Mouse (Mus musculus) erythroid progenitor cell, adult 5-6 weeks (primary cell): ENCODE results near the gene Pdxp. TPM values are rescaled to one million over a fixed set of nuclear protein-coding genes. Genes with fewer than 3 reads are reported as not detected.
A peak's percentile ranks its signal among the peaks of the same experiment; 100 is the strongest.

Experiments
- ATAC-seq: replicated peaks from 2 replicates; pipeline ENCODE4 v1.8.0; 2016; ENCODE audit warnings: moderate number of reproducible peaks, mild to moderate bottlenecking, moderate TSS enrichment, inconsistent platforms; ENCODE audit not compliant: poor library complexity, low FRiP score, severe bottlenecking
- total RNA-seq, 2 experiments: library from RNA; stranded (forward) in 1 of 2; stranded (reverse) in 1 of 2; fragments of 150-400 nt in 1 of 2; fragments of 186-747, 209-891 nt in 1 of 2; gene quantifications; 2 replicates each; pipeline versions ENCODE4 v1.2.3 to v1.2.4; 2015 to 2017; ENCODE audit warnings: low replicate concordance in 2 of 2

Pdxp gene
- total RNA-seq, 2 experiments from 2014 or later: 2.1 TPM; not detected in 1

GRCm38 (mm10) chr15:78897488-78897887, 16.2 kb upstream of the Pdxp start:
- 0 out of 2 replicates have a peak, but pooled peaks have one; percentile 37 for ATAC-seq

DNA sequence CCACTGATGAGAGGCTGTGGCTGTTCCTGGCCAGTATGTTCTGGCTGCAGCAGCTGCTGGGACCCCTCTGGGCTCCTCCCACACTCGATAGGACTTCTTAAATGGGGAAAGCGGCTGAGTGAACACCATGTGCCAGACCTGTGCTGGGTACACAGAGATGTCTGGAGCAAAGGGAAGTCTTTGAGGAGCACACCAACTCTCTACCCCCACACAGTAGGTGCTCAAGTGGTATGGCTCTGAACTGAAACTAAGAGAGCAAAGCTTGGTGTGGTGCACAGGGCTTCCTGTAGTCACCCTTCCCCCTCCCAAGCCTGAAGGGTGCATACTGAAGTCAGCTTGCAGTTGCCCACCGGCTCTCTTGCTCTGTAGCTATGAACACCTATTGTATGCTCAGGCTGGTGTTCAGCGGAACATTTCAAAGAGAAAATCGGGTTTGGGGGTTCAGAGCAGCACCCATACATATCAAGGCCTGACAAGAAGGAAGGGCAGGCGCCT, 15.2 kb upstream of the Pdxp start:
- no peak for ATAC-seq

DNA sequence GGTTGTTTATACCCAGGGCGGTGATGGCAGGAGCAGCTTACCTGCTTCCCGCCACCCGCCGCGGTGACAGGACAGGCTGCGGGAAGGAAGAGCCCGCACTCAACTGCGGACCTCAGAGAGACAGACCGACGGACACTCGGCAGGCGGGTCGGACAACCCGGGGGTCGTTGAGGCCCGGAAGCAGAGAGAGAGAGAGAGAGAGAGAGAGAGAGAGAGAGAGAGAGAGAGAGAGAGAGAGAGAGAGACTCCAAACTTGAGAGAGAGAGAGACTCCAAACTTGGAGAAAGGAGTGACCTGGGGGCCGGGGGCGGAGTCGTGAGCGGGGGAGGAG, 14.3 kb upstream of the Pdxp start, which contains the start of gene Gm49510:
Gene Gm49510 (plus strand): TSS at position 259 of the 331 bp plus-strand sequence.
- ATAC-seq: peak; percentile 15; the same call in 1 of the 2 replicates

DNA sequence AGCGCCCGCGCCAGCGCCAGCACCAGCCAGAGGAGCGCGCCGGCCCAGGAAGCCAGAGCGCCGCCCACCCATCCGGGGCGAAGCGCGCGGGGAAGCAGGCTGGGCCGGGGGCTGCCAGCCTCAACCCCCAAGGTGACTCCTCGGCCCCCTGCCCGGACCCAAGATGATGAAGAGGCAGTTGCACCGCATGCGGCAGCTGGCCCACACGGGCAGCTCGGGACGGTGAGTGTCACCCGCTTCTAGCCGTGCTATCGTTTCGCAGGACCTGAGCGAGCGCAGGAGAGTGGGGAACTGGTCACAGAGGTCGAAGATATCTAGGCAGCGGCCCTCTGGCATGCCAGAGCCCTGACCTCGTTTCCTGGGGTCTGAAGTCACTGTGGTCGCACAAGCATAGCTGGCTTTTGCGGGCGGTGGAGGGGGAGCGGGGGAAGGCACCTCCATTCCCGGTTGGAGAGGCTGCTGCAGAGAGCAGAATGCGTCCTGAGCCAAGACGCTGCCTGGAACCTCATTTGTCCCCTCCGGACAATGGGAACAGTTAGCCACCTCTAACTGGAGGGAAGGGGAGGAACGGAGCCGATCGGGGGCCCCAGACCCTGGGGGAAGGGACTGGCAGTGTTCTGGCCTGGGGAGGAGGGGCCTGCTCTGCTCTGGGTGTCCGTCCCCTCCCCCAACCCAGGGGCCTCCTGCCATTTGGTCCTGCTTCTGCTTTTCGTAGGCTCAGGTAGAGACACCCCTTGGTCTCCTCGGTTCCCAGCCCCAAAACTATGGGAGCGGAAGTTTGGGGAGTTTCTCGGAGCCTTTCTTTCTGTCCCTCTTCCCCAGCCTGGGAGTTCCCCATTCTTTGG, 13.8 kb upstream of the Pdxp start, which contains the start of gene Sh3bp1:
Gene Sh3bp1 (plus strand): TSS at position 29 of the 845 bp plus-strand sequence.
- ATAC-seq: peak; percentile 41; the same call in 1 of the 2 replicates

DNA sequence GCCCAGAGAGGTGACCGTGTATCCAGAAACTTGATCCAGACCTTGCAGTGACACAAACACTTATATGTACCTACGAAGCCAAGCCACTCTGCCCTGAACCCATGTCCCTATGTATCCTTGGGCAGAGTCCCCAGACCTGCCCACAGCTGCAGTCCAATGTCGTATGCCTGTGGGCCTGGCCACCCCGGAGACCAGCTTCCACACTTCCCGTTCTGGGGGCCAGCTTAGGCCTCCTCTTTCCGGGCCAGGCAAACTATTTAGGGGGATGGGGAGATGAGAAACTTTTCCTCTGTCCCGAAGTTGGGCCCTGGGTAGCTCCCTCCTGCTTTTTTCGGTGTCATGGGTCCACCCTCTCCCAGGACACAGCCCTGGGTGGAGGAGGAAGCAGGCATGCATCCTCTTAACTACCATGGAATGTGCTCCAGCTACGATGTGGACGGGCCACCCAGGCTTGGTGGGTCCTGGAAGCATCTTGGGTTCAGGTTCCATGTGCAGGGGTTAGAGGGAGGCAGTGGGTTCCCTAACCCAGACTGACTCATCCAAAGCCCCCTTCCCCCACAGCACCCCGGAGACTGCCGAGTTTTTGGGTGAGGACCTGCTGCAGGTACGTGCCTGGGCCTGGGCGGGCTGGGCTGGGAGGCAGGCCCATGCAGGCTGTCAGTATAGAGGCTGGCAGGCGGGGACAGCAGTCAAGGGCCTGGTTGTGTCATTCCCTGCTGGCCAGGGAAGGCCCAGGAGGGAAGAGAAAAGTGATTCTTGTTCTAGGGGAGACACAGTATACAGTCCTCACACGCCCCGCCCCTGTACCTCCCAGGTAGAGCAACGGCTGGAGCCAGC, 12.9 kb upstream of the Pdxp start:
- ATAC-seq: no peak

DNA sequence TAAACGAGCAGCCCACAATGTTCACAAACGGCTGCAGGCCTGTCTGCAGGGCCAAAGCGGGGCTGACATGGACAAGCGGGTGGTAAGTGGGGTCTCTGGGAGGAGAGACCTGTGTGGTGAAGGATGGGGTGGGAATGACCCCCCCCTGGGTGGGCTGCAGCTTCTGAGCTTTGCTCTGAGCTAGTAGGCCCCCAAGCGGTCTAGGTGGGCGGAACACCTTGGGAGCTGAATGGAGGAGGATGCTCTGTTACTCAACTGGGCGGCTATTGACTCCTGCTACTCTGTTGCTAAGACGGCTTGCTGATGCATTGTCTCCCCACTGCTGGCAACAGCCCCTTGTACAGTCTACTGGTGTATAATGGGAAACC, 12.3 kb upstream of the Pdxp start:
- ATAC-seq: no peak

DNA sequence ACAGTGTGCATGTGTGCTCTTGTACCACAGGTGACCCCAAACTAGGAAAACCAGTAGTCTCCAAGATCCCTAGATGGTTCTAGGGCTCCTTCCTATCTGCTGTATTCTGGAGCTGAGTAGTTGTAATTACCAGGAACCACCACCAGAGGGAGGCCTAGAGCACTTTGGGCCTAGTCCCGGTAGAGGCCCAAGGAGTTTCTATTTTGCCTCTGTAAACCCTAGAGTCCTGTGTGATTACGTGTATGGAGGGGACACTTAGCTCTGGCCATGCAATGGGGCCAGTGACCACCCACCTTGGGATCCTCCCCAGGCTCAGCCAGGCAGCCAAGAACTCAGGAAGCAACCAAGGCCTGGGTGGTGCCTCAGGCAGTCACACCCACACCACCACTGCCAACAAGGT, 10.5 kb upstream of the Pdxp start:
- ATAC-seq: peak; percentile 62

- no peak for ATAC-seq
Observed at GRCm38 (mm10) chr15:78908399-78908798, 5.3 kb upstream of the Pdxp start.

- ATAC-seq: no peak
Observed at GRCm38 (mm10) chr15:78908982-78909381, 4.7 kb upstream of the Pdxp start.

- ATAC-seq: no peak
Observed at GRCm38 (mm10) chr15:78912040-78912439, 1.7 kb upstream of the Pdxp start.

- no peak for ATAC-seq
Observed at GRCm38 (mm10) chr15:78914091-78914822, 538 bp downstream of the Pdxp start.

- ATAC-seq: no peak
Observed at GRCm38 (mm10) chr15:78914823-78915659, 1.3 kb downstream of the Pdxp start.

GRCm38 (mm10) chr15:78915660-78916017, 1.9 kb downstream of the Pdxp start:
- peak; percentile 70 for ATAC-seq

DNA sequence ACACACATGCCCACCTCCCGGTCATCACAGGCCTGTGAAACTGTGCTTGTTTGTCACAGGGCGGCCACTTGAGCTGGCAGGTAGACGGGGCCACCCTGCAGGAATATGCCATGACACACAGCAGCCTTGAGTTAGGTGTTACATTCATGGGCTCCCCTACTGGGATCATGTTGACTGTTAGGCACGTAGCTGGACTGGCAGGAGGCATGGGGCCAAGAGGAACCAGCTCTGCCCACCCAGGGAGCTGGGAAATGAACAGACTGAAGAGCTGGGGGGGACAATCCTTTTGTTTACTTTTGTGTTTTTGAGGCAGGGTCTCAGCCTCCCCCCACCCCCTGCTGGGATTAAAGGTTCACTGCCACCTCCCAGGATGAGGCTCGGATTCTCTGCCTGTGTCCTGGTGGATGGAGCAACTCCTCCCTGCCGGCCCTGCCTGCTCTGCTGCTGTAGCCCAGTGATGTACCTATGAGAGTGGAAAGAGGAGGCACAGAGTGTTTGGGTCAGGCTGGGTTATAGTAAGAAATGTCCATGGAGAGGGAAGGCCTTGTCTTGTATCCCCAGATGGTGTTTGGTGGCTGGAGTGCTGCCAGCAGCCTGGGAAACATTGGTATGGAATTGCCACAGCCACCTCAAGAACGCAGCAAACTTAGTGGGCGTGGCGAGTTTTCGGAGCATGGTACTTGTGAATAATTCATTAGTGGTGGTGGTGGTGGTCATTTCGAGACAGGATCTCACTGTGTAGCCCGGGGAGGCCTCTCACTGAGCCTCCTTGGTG, 2.5 kb downstream of the Pdxp start:
- ATAC-seq: no peak

GRCm38 (mm10) chr15:78918126-78918525, 4.4 kb downstream of the Pdxp start:
- ATAC-seq: no peak

- ATAC-seq: no peak
Observed at GRCm38 (mm10) chr15:78919914-78920313, 6.2 kb downstream of the Pdxp start.

GRCm38 (mm10) chr15:78922700-78923099, 9.0 kb downstream of the Pdxp start:
- ATAC-seq: peak; percentile 87

DNA sequence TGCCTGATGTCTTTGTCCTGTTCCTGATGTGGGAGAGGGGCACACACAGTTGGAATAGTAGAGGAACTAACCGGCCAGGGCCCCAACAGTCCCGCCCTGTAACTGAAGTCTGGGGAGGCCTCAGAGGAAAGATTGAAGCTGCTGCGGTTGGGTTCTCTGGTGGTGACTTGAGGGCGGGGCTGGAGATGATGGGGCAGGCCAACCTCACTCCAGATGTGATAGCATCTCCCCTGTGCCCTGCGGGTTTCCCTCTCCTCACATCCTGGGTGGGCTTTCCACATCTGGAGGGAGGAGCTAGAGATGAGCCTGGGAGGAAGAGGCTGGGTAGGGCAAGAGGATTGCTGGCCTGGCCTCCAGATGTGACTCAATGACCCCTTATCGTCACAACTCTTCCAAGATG, 9.9 kb downstream of the Pdxp start:
- peak; percentile 70 for ATAC-seq
